Mouse (Mus musculus) liver, embryonic 11.5 days (tissue): ENCODE results near the gene Ncam1. TPM values are rescaled to one million over a fixed set of nuclear protein-coding genes. Genes with fewer than 3 reads are reported as not detected.

Source experiments
- ATAC-seq: fragments of 200-750 bp; cut with Nextera tagmentation; replicated peaks from 2 replicates; pipeline ENCODE4 v1.8.0; 2017; ENCODE audit warnings: moderate number of reproducible peaks, mild to moderate bottlenecking, moderate TSS enrichment, moderate library complexity; ENCODE audit not compliant: low FRiP score
- DNase-seq: peaks from one replicate; pipeline ENCODE4 v3.0.0-alpha.2; 2017; ENCODE audit warnings: low spot score
- H3K27ac ChIP-seq: fragments of 300-500 bp; sonication (generic); 2 replicates; pipeline ENCODE4 v1.5.1; 2014; ENCODE audit warnings: mild to moderate bottlenecking, low read depth, low read length, control low read depth
- H3K27me3 ChIP-seq: fragments of 300-500 bp; sonication (generic); replicated peaks from 2 replicates; pipeline ENCODE4 v1.6.1; 2014; ENCODE audit warnings: low read length, mixed read lengths; ENCODE audit not compliant: control insufficient read depth, insufficient read depth
- H3K36me3 ChIP-seq: fragments of 300-500 bp; sonication (generic); 2 replicates; pipeline ENCODE4 v1.6.1; 2014; ENCODE audit warnings: mild to moderate bottlenecking, low read length, moderate library complexity, mixed read lengths; ENCODE audit not compliant: control insufficient read depth, insufficient read depth
- H3K4me1 ChIP-seq: fragments of 300-500 bp; sonication (generic); replicated peaks from 2 replicates; pipeline ENCODE4 v1.6.1; 2014; ENCODE audit warnings: low read length, mixed read lengths; ENCODE audit not compliant: control insufficient read depth, insufficient read depth
- H3K4me2 ChIP-seq: fragments of 300-500 bp; sonication (generic); 2 replicates; pipeline ENCODE4 v1.6.1; 2014; ENCODE audit warnings: mild to moderate bottlenecking, control low read depth, moderate library complexity
- H3K4me3 ChIP-seq: fragments of 300-500 bp; sonication (generic); 2 replicates; pipeline ENCODE4 v1.5.1; 2014; ENCODE audit warnings: low read depth, low read length, control low read depth
- H3K9ac ChIP-seq: fragments of 300-500 bp; sonication (generic); 2 replicates; pipeline ENCODE4 v1.6.1; 2014; ENCODE audit warnings: low read depth, low read length, control low read depth
- H3K9me3 ChIP-seq: fragments of 300-500 bp; sonication (generic); 2 replicates; pipeline ENCODE4 v1.6.1; 2016; ENCODE audit warnings: low read length, inconsistent platforms, mixed read lengths; ENCODE audit not compliant: control insufficient read depth
- WGBS: fragments of 180-500 bp; shearing (Covaris S2); extraction: QIAGEN DNeasy Blood & Tissue Kit; methylation state at CpG from one replicate; pipeline ENCODE4 v1.1.7; 2014; 5-methylcytosine and 5-hydroxymethylcytosine counted together
- polyA plus RNA-seq: library from polyadenylated mRNA; unstranded; fragments of >200 nt; fragmentation: Nextera tagmentation; extraction: Ambion mirVana; gene quantifications from 2 replicates; pipeline ENCODE4 v1.2.1, GENCODE M21; 2014

Ncam1 gene
- polyA plus RNA-seq, 1 experiment from 2014 or later: 20.1 TPM

DNA sequence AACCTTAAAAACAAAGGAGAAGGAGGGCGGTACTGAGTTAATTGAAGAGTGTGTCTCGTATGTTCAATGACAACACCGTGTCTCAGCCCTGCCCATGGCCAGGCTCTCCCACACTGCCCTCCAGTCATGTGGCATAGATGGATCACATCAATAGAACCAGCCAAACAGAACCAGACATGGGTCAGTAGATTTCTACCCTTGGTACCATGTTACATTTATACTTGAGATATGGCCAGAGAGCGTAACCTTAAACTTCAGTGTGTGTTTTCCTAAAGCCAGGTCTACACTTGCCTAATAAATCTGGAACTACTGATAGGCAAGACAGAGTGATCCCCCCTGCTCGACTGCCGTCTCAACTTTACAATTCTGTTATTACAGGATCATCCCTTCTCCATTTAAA, 38.2 kb downstream of the Ncam1 start:
- DNase-seq (no peak), ATAC-seq (no peak)
- no peaks in the 10 kb centered on the region for H3K36me3 ChIP-seq
- no peak overlapping the region for H3K4me2 ChIP-seq
- no peak overlapping the region for H3K4me3 ChIP-seq
- no peaks in the 10 kb centered on the region for H3K9me3 ChIP-seq
- no peak overlapping the region for H3K9ac ChIP-seq
- no peaks in the 10 kb centered on the region for H3K4me1 ChIP-seq
- 80% methylated on average over 6 of the region's 6 CpGs for WGBS
- no peaks in the 10 kb centered on the region for H3K27me3 ChIP-seq
- no peak overlapping the region for H3K27ac ChIP-seq

DNA sequence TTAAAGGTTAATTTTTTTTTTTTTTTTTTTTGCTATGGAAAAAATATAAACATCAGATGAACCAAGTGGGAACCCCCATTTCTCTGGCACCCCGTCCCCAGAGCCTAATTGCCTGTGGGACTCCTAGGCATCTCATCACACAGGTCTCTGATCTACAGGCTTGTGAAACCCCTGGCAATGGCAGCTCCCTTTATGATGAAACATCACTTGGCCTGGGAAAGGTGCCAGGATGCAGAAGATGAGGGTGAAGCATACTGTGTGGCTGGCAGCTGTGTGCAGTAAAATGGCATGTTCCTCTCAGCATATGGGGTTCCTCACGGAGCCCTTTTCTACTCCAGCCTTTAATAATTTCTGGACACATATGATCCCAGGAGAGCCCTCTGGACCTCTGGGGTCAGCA, 40.3 kb downstream of the Ncam1 start:
- 70% methylated on average over 2 of the region's 2 CpGs for WGBS
- H3K27ac ChIP-seq: no peak overlapping the region

DNA sequence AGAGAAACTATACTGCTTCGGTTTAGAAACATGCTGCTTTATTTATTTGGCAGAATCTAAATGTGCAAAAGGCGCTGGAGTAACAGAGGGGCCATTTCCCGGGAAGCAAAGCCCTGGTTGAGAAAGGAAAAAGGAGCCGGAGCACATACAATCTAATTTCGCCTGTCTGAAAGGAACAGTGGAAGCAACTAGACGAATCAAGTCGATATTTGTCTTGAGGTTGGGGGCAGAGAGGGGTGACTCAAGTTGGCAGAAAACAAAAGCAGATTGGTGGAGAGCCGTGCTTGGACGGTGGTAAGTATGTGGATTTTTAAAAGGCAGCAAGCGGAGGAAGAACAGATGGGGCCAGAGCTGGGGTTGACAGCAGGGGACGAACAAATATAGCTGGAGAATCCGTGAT, 40.7 kb downstream of the Ncam1 start:
- Histone ChIP-seq H3K9ac (no peak overlapping the region), H3K9me3 (no peaks in the 10 kb centered on the region), H3K27ac (no peak overlapping the region), H3K27me3 (no peaks in the 10 kb centered on the region), H3K4me1 (no peaks in the 10 kb centered on the region), H3K4me2 (no peak overlapping the region), H3K4me3 (no peak overlapping the region), H3K36me3 (no peaks in the 10 kb centered on the region)
- 80% methylated on average over 12 of the region's 12 CpGs for WGBS
- ATAC-seq: no peak
- DNase-seq: no peak

More for the DNA sequence above, 40.3 kb downstream of the Ncam1 start:
- no peaks in the 10 kb centered on the region for H3K4me1 ChIP-seq
- H3K9ac ChIP-seq: no peak overlapping the region
- no peaks in the 10 kb centered on the region for H3K9me3 ChIP-seq
- ATAC-seq: no peak
- H3K4me3 ChIP-seq: no peak overlapping the region
- no peak for DNase-seq
- H3K27me3 ChIP-seq: no peaks in the 10 kb centered on the region
- no peak overlapping the region for H3K4me2 ChIP-seq
- no peaks in the 10 kb centered on the region for H3K36me3 ChIP-seq

DNA sequence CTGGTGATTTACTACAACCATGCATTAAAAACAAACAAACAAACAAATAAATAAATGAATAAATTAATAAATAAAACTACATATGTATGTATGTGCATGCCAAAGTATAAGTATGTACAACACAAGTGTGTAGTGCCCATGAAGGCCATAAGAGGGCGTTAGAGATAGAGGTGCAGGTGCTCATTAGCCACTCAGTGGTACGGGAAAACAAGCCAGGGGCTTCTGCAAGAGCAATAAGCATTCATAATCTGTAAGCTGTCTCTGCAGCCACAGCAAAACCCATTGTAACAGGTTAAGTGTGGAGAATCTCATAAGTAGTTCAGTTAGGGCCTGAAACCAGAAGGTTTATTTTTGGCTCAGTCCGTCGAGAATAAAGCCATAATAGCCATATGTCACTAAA, 41.1 kb downstream of the Ncam1 start:
- Histone ChIP-seq H3K9me3 (no peaks in the 10 kb centered on the region), H3K9ac (no peak overlapping the region), H3K4me2 (no peak overlapping the region), H3K27ac (no peak overlapping the region), H3K4me3 (no peak overlapping the region), H3K36me3 (no peaks in the 10 kb centered on the region), H3K4me1 (no peaks in the 10 kb centered on the region), H3K27me3 (no peaks in the 10 kb centered on the region)
- DNase-seq: no peak
- 80% methylated on average over 4 of the region's 4 CpGs for WGBS
- no peak for ATAC-seq

DNA sequence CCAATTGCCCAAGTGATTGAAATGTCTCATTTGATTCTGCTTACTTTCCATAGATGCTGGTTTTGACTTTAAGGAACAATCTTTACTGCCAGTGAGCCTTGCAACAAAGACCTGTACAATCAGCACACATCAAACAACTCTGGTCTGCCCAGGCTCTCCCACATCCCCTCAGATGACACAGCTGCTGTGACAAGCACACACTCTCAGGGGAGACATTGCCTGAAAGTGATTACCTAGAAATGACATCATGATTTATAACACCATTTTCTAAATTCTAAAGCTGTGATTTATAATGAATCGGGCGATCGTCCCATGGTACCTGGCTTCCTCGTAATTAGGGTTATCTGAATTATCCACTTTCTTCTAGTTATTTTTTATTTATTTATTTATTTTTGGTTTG, 42.0 kb downstream of the Ncam1 start:
- H3K36me3 ChIP-seq: no peaks in the 10 kb centered on the region
- H3K4me2 ChIP-seq: no peak overlapping the region
- H3K4me3 ChIP-seq: no peak overlapping the region
- ATAC-seq: no peak
- H3K9me3 ChIP-seq: no peaks in the 10 kb centered on the region
- H3K27me3 ChIP-seq: no peaks in the 10 kb centered on the region
- no peak for DNase-seq
- H3K9ac ChIP-seq: no peak overlapping the region
- 86% methylated on average over 4 of the region's 4 CpGs for WGBS
- H3K27ac ChIP-seq: no peak overlapping the region
- H3K4me1 ChIP-seq: no peaks in the 10 kb centered on the region

DNA sequence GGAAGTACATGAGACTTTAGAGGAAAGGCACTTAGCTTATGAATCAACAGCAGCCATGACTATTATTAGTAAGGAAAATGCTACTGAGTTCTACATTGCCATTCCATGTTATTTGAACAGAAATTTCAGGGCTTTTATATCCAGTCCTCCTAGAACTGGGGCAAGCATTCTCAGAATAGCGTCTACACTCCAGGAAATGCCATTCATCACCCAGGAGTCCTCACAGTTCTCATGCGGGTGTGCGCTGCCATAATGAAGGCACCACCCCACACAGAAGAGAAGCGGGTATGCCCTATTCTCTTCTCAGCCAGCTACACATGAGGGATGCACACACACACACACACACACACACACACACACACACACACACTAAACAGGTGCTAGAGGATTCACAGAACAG, 43.5 kb downstream of the Ncam1 start:
- no peak overlapping the region for H3K27ac ChIP-seq

DNA sequence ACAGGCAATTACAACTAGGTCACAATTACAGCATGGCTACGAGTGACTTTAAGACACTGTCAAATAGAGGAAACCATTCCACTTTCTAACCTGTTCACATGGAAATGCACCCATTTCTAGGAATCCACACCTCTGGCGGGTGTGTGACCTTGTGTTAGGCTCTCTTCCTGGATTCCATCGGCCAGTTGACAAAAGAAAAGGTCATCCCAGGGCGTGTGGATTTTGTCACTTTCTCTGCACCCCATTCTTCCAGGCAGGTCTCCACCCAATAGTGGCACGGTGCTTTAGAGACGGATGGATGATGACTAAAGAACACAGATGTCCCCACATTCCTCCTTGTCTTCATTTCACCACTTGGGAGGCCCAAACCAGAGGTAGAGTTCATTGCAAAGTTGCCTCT, 47.3 kb downstream of the Ncam1 start:
- no peak for DNase-seq
- no peak overlapping the region for H3K9ac ChIP-seq
- H3K27me3 ChIP-seq: no peaks in the 10 kb centered on the region
- no peak overlapping the region for H3K27ac ChIP-seq
- no peaks in the 10 kb centered on the region for H3K36me3 ChIP-seq
- no peaks in the 10 kb centered on the region for H3K9me3 ChIP-seq
- H3K4me2 ChIP-seq: no peak overlapping the region
- 77% methylated on average over 6 of the region's 6 CpGs for WGBS
- no peak overlapping the region for H3K4me3 ChIP-seq
- no peak for ATAC-seq
- no peaks in the 10 kb centered on the region for H3K4me1 ChIP-seq

More for the DNA sequence above, 43.5 kb downstream of the Ncam1 start:
- no peaks in the 10 kb centered on the region for H3K36me3 ChIP-seq
- H3K27me3 ChIP-seq: no peaks in the 10 kb centered on the region
- 85% methylated on average over 4 of the region's 4 CpGs for WGBS
- ATAC-seq: no peak
- no peak overlapping the region for H3K4me2 ChIP-seq
- H3K4me3 ChIP-seq: no peak overlapping the region
- no peak overlapping the region for H3K9ac ChIP-seq
- no peaks in the 10 kb centered on the region for H3K4me1 ChIP-seq
- no peaks in the 10 kb centered on the region for H3K9me3 ChIP-seq
- no peak for DNase-seq

DNA sequence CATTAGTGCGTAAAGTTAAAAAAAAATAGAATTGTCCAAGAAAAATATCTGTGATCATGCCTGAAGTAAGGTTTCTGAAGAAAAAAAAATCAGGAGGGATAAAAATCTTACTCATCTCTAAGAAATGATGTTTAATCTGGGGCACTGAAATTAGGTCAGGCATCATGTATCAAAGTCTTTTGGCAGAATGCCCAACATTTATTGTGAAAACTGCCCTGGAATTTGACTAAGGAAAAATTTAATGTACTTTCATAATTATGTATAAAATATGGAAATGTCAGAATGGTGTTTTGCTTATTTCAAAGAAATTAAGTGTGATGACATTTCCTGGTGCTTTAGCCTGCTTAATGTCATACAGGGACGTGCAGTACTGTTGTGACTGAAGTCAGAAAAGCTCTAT, 52.5 kb downstream of the Ncam1 start:
- Histone ChIP-seq H3K27ac (no peak overlapping the region), H3K27me3 (no peaks in the 10 kb centered on the region), H3K9ac (no peak overlapping the region), H3K4me3 (no peak overlapping the region), H3K36me3 (no peaks in the 10 kb centered on the region), H3K4me2 (no peak overlapping the region), H3K9me3 (no peaks in the 10 kb centered on the region), H3K4me1 (no peaks in the 10 kb centered on the region)
- DNase-seq: no peak
- 81% methylated on average over 2 of the region's 2 CpGs for WGBS
- ATAC-seq: no peak

DNA sequence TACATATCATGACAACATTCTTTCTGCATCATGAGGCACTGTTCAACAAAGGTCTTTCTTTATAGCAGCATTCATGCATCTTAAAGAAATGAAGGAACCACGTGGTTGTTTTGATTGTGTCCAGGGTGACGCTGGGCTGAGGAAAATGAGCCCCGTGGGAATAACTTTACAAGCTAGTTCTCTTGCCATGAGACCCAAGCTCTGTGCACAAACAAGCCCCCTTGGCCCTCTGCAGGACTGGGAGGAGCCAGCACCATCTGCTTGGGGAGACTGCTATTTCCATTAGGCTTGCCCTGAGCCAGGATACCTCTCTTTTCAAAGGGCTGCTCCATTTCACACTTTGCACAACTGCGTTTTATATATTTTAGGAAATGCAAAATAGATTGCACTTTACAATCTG, 53.0 kb downstream of the Ncam1 start:
- Histone ChIP-seq H3K27me3 (no peaks in the 10 kb centered on the region), H3K36me3 (no peaks in the 10 kb centered on the region), H3K27ac (no peak overlapping the region), H3K4me3 (no peak overlapping the region), H3K4me2 (no peak overlapping the region), H3K4me1 (no peaks in the 10 kb centered on the region), H3K9ac (no peak overlapping the region), H3K9me3 (no peaks in the 10 kb centered on the region)
- DNase-seq: no peak
- WGBS: 71% methylated on average over 4 of the region's 4 CpGs
- ATAC-seq: no peak
